Mouse (Mus musculus) brain, embryonic 14.5 days (tissue): ENCODE measurements around the gene Cd160.

Experiments used
- CTCF ChIP-seq: fragments of 200-500 bp; IDR thresholded peaks from 2 replicates; pipeline ENCODE4 v1.5.1; 2012; ENCODE audit warnings: inconsistent platforms, mild to moderate bottlenecking, moderate library complexity, borderline replicate concordance; ENCODE audit not compliant: insufficient read depth, insufficient read length; ENCODE audit errors: extremely low read depth
- POLR2A ChIP-seq: fragments of 200-500 bp; IDR thresholded peaks from 2 replicates; pipeline ENCODE4 v1.6.1; 2012; ENCODE audit warnings: mild to moderate bottlenecking, inconsistent platforms, borderline replicate concordance; ENCODE audit not compliant: poor library complexity, insufficient read depth, insufficient read length, severe bottlenecking; ENCODE audit errors: extremely low read depth

- TF ChIP-seq POLR2A, result no peak
- TF ChIP-seq CTCF, result no peak
These were observed 59.2 kb downstream of the Cd160 start for GRCm38 (mm10) chr3:96769971-96770370.
